Mouse (Mus musculus): ENCODE measurements around the gene Tox2. TPM values are rescaled to one million over a fixed set of nuclear protein-coding genes. Genes with fewer than 3 reads are reported as not detected.

Gene Tox2
- polyA plus RNA-seq, 1 experiment = 0.67 TPM

DNA sequence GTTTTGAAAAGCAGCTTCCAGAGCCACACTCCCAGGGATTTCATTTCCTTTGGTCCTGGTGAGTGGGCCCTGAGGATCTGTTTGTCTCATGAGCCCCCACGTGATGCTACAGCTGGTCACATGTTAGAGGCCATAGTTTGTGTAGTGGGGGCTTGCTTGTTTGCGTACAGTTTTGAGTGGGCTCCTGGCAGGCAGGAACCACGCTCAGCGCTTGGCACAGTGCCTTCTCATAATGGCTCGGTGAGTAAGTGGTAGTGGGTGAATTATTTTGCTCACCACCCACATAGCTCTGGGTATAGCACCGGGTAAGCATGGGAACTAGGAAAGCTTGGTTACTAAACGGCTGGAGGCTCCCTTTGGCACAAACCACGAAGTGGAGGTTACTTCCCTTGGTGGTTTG lies 6.2 kb downstream of the Tox2 start:
- TF ChIP-seq POLR2A (IDR thresholded peaks at IDR 0.05; ENCODE audit: borderline replicate concordance, control insufficient read depth, low read depth, low read length) (no peak), CTCF (IDR thresholded peaks at IDR 0.05; ENCODE audit: control insufficient read depth, insufficient read depth, low read length) (no peak)
- Histone ChIP-seq H3K27ac (ENCODE audit: control insufficient read depth, insufficient read depth, low read depth, low read length, poor library complexity) (no peak overlapping the region), H3K4me1 (ENCODE audit: control insufficient read depth, insufficient read depth, low read length) (no peaks in the 10 kb centered on the region), H3K4me3 (replicated peaks; ENCODE audit: control insufficient read depth, low read depth, low read length) (no peak overlapping the region)
- 53% methylated on average over 8 of the region's 8 CpGs for WGBS

DNA sequence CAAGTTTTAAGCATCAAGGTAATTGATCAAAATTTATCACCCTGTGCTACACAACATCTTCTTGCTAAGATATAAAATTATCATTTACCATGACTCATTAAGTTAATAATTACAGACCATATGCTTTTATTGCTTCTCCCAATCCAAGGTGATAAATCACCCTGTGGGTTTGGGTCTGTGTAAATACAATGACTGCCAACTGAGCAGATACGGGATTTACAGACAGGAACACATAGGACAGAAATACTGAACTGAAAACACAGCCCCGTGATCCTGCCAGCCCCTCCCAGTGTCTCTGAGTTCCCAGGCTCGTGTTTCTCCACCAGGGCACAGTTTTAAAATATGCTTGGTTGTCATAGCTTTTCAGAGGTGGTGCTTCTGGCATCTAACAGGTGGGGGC lies 10.2 kb downstream of the Tox2 start:
- no peaks in the 10 kb centered on the region for H3K4me1 ChIP-seq (ENCODE audit: control insufficient read depth, insufficient read depth, low read length)
- no peak overlapping the region for H3K4me3 ChIP-seq (replicated peaks; ENCODE audit: control insufficient read depth, low read depth, low read length)
- no peak overlapping the region for H3K27ac ChIP-seq (ENCODE audit: control insufficient read depth, insufficient read depth, low read depth, low read length, poor library complexity)
- TF ChIP-seq POLR2A (IDR thresholded peaks at IDR 0.05; ENCODE audit: borderline replicate concordance, control insufficient read depth, low read depth, low read length) (no peak), CTCF (IDR thresholded peaks at IDR 0.05; ENCODE audit: control insufficient read depth, insufficient read depth, low read length) (no peak)
- WGBS = 21% methylated on average over 3 of the region's 3 CpGs

GRCm38 (mm10) chr2:163218095-163218494 lies 15.2 kb downstream of the Tox2 start:
- H3K27ac ChIP-seq (ENCODE audit: control insufficient read depth, insufficient read depth, low read depth, low read length, poor library complexity) = no peak overlapping the region
- H3K4me3 ChIP-seq (replicated peaks; ENCODE audit: control insufficient read depth, low read depth, low read length) = no peak overlapping the region

DNA sequence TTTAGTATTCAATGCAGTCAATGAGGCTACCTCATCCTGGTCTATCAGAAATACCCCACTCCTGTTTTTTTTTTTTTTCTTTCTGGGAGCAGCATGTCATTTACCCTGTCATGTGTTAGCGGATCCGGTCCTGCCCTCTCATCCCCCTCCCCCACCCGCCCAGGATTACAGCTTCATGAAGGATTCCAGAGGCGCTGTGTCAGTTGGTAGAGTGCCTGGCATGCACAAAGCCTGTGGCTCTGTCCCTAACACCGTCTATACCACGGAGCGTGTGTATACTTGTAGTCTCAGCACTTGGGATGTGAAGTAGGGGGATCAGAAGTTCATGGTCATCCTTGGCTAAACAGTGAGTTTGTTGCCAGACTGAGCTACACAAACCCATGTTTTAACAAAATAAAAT lies 15.6 kb downstream of the Tox2 start:
- no peak overlapping the region for H3K4me3 ChIP-seq (replicated peaks; ENCODE audit: control insufficient read depth, low read depth, low read length)
- 83% methylated on average over 7 of the region's 7 CpGs for WGBS
- TF ChIP-seq CTCF (IDR thresholded peaks at IDR 0.05; ENCODE audit: control insufficient read depth, insufficient read depth, low read length) (no peak), POLR2A (IDR thresholded peaks at IDR 0.05; ENCODE audit: borderline replicate concordance, control insufficient read depth, low read depth, low read length) (no peak)
- H3K4me1 ChIP-seq (ENCODE audit: control insufficient read depth, insufficient read depth, low read length) = no peaks in the 10 kb centered on the region
- H3K27ac ChIP-seq (ENCODE audit: control insufficient read depth, insufficient read depth, low read depth, low read length, poor library complexity) = no peak overlapping the region

More at GRCm38 (mm10) chr2:163218095-163218494, 15.2 kb downstream of the Tox2 start:
- no peaks in the 10 kb centered on the region for H3K4me1 ChIP-seq (ENCODE audit: control insufficient read depth, insufficient read depth, low read length)
- no peak for TF ChIP-seq CTCF (IDR thresholded peaks at IDR 0.05; ENCODE audit: control insufficient read depth, insufficient read depth, low read length)
- TF ChIP-seq POLR2A (IDR thresholded peaks at IDR 0.05; ENCODE audit: borderline replicate concordance, control insufficient read depth, low read depth, low read length) = no peak
- 65% methylated on average over 3 of the region's 3 CpGs for WGBS

DNA sequence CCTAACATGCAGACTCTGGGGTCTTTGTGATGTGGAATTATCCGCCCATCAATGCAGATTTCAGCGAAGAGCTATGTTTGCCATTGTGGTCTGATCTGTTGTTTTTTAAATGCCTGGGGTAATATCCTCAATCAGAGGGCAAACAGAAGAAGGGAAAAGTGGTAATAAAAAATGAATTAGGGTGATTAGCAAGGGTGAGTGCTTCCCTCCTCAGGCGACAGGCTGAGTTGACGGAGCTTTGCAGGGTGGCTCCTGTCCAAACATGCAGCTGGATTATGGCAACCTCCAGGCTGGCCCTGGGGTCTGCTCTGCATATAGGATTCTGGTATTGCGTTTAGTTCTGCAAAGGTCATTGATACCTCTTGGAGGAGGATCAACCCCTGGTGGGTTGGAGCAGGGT lies 16.5 kb downstream of the Tox2 start:
- WGBS = 74% methylated on average over 5 of the region's 5 CpGs
- Histone ChIP-seq H3K27ac (ENCODE audit: control insufficient read depth, insufficient read depth, low read depth, low read length, poor library complexity) (no peak overlapping the region), H3K4me1 (ENCODE audit: control insufficient read depth, insufficient read depth, low read length) (no peaks in the 10 kb centered on the region), H3K4me3 (replicated peaks; ENCODE audit: control insufficient read depth, low read depth, low read length) (no peak overlapping the region)
- TF ChIP-seq CTCF (IDR thresholded peaks at IDR 0.05; ENCODE audit: control insufficient read depth, insufficient read depth, low read length) (no peak), POLR2A (IDR thresholded peaks at IDR 0.05; ENCODE audit: borderline replicate concordance, control insufficient read depth, low read depth, low read length) (no peak)

DNA sequence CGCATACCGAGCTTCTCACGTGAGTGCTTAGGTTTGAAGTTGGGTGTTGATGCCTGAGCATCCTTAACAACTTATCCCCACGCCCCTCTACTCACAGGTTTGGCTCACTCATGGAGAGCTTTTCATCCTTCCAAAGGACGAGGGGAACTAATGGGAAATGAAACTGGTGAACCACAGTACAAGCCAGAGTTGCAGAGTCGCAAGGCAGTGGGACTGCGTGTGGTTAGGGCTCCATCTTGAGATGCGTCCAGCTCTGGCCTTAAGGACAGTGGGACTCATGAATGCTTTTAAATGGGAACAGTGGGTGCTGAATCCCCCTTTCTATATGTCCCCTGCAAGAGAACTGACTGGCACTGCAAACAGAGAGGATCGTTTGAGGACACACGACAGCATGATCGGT lies 17.8 kb downstream of the Tox2 start:
- WGBS = 77% methylated on average over 11 of the region's 11 CpGs
- Histone ChIP-seq H3K27ac (ENCODE audit: control insufficient read depth, insufficient read depth, low read depth, low read length, poor library complexity) (no peak overlapping the region), H3K4me3 (replicated peaks; ENCODE audit: control insufficient read depth, low read depth, low read length) (no peak overlapping the region), H3K4me1 (ENCODE audit: control insufficient read depth, insufficient read depth, low read length) (no peaks in the 10 kb centered on the region)
- TF ChIP-seq CTCF (IDR thresholded peaks at IDR 0.05; ENCODE audit: control insufficient read depth, insufficient read depth, low read length) (no peak), POLR2A (IDR thresholded peaks at IDR 0.05; ENCODE audit: borderline replicate concordance, control insufficient read depth, low read depth, low read length) (no peak)

DNA sequence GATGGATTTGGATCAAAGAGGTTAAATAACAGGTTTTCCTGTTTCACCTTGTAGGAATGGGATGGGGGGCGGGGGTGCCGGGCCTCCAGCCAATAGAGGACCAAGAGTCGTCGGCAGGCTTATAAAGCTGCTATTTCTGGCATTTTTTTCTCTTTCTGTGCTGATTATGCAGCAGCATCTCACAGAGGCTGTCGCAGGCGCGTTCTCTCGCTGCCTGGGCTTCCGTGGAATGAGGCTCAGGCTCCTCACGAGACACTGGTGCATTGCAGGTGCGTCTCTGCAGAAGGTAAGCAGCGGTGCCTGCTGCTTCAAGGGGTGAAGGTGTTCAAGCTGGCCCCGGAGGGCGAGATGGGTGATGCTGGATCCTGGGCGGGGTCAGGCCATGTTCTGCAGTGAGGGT lies 22.4 kb downstream of the Tox2 start:
- Histone ChIP-seq H3K4me3 (replicated peaks; ENCODE audit: control insufficient read depth, low read depth, low read length) (no peak overlapping the region), H3K27ac (ENCODE audit: control insufficient read depth, insufficient read depth, low read depth, low read length, poor library complexity) (no peak overlapping the region), H3K4me1 (ENCODE audit: control insufficient read depth, insufficient read depth, low read length) (peaks cover 2% of the 10 kb centered on the region; the same call in 1 of the 2 replicates)
- no peak for TF ChIP-seq POLR2A (IDR thresholded peaks at IDR 0.05; ENCODE audit: borderline replicate concordance, control insufficient read depth, low read depth, low read length)
- TF ChIP-seq CTCF (IDR thresholded peaks at IDR 0.05; ENCODE audit: control insufficient read depth, insufficient read depth, low read length) = no peak
- WGBS = 83% methylated on average over 15 of the region's 15 CpGs

GRCm38 (mm10) chr2:163229050-163229449 lies 26.1 kb downstream of the Tox2 start:
- H3K27ac ChIP-seq (ENCODE audit: control insufficient read depth, insufficient read depth, low read depth, low read length, poor library complexity) = no peak overlapping the region
- H3K4me3 ChIP-seq (replicated peaks; ENCODE audit: control insufficient read depth, low read depth, low read length) = no peak overlapping the region
- 1% methylated on average over 9 of the region's 9 CpGs for WGBS
- no peak for TF ChIP-seq CTCF (IDR thresholded peaks at IDR 0.05; ENCODE audit: control insufficient read depth, insufficient read depth, low read length)
- TF ChIP-seq POLR2A (IDR thresholded peaks at IDR 0.05; ENCODE audit: borderline replicate concordance, control insufficient read depth, low read depth, low read length) = no peak
- peaks cover 2% of the 10 kb centered on the region; the same call in 1 of the 2 replicates for H3K4me1 ChIP-seq (ENCODE audit: control insufficient read depth, insufficient read depth, low read length)
